Mouse (Mus musculus): Measurements from ENCODE around the gene Ak5.

DNA sequence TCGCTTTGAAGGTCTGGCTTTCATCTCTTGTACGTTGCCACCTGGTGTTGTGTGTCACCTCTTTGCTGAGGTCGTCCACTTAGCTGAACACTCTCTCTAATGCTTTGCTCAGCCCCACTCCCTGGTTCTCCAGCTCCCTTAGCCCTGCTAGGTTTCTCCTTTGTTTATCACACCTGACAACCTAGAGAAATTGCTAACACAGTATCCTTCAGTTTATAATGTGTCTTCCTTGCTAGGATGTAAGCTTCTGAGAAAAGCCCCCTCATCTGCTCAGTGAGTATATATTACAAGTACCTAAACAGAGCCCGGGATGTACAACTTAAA, 144.9 kb downstream of the Ak5 start:
- TF ChIP-seq CTCF (IDR thresholded peaks at IDR 0.05; ENCODE audit: control insufficient read depth, insufficient read depth, insufficient read length) = no peak
- TF ChIP-seq USF1 (IDR thresholded peaks at IDR 0.05; ENCODE audit: low read depth) = no peak
- TF ChIP-seq MYOD1 (IDR thresholded peaks at IDR 0.05; ENCODE audit: control insufficient read depth, insufficient read length, low read depth) = no peak
